Mouse (Mus musculus): ENCODE measurements around the gene Gapvd1. TPM values are rescaled to one million over a fixed set of nuclear protein-coding genes. Genes with fewer than 3 reads are reported as not detected.
"Not testable (repeated sequence)": the region's sequence is repeated elsewhere in the genome, so short reads cannot be mapped to it uniquely, and the experiment has no call there.

Gapvd1 gene
- polyA plus RNA-seq, 1 experiment from 2014 or later: 83.2 TPM

- Histone ChIP-seq H3K27ac (no peak overlapping the region), H3K4me1 (peaks cover 19% of the 10 kb centered on the region), H3K4me3 (replicated peaks) (0 out of 2 replicates have a peak overlapping the region, but pooled peaks have one; percentile 81), H3K9me3 (no peaks in the 10 kb centered on the region), H3K9ac (no peak overlapping the region), H3K27me3 (replicated peaks) (no peaks in the 10 kb centered on the region), H3K36me3 (peaks cover 16% of the 10 kb centered on the region), H3K4me2 (peak overlapping the region; percentile 56; the same call in 1 of the 2 replicates)
- 84% methylated on average over 2 of the region's 2 CpGs for WGBS
- no peak for ATAC-seq (ENCODE audit: insufficient read depth, low FRiP score, low read depth)
These were observed 15.0 kb upstream of the Gapvd1 start for GRCm38 (mm10) chr2:34770049-34770448.

DNA sequence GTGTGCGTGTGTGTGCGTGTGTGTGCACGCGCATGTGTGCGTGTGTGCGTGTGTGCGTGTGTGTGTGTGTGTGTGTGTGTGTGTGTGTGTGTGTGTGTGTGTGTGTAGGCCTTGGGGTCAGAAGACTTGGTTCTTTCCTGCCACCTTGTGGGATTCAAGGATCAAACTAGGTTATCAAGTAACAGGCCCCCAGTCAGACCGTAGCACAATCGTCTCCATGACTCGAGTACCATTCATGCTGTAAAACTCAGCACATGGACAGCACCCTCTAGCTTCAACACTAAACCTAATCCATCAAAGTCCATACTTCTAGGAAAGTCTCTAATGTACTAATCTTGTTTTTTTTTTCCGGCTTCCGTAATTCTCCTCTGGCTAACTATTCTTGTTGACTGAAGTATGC is 9.8 kb upstream of the Gapvd1 start:
- Histone ChIP-seq H3K4me2 (no peak overlapping the region), H3K4me3 (replicated peaks) (no peak overlapping the region), H3K27ac (no peak overlapping the region), H3K27me3 (replicated peaks) (no peaks in the 10 kb centered on the region), H3K4me1 (no peaks in the 10 kb centered on the region), H3K9ac (no peak overlapping the region), H3K36me3 (no peaks in the 10 kb centered on the region), H3K9me3 (no peaks in the 10 kb centered on the region)
- ATAC-seq (ENCODE audit: insufficient read depth, low FRiP score, low read depth): no peak
- 81% methylated on average over 12 of the region's 12 CpGs for WGBS

- Histone ChIP-seq H3K4me1 (no peaks in the 10 kb centered on the region), H3K9me3 (no peaks in the 10 kb centered on the region), H3K27me3 (replicated peaks) (no peaks in the 10 kb centered on the region), H3K4me2 (no peak overlapping the region), H3K4me3 (replicated peaks) (no peak overlapping the region), H3K27ac (no peak overlapping the region), H3K9ac (no peak overlapping the region), H3K36me3 (no peaks in the 10 kb centered on the region)
- ATAC-seq (ENCODE audit: insufficient read depth, low FRiP score, low read depth): no peak
- 54% methylated on average over 2 of the region's 2 CpGs for WGBS
These were observed 7.8 kb upstream of the Gapvd1 start for GRCm38 (mm10) chr2:34762872-34763271.

GRCm38 (mm10) chr2:34762174-34762573 is 7.1 kb upstream of the Gapvd1 start:
- Histone ChIP-seq H3K9me3 (no peaks in the 10 kb centered on the region), H3K4me2 (no peak overlapping the region), H3K27me3 (replicated peaks) (no peaks in the 10 kb centered on the region), H3K27ac (no peak overlapping the region), H3K4me3 (replicated peaks) (no peak overlapping the region), H3K4me1 (no peaks in the 10 kb centered on the region), H3K9ac (no peak overlapping the region), H3K36me3 (no peaks in the 10 kb centered on the region)
- peak; percentile 50; the same call in 1 of the 2 replicates for ATAC-seq (ENCODE audit: insufficient read depth, low FRiP score, low read depth)
- WGBS: 61% methylated on average over 2 of the region's 2 CpGs

- not testable (repeated sequence) for ATAC-seq (ENCODE audit: insufficient read depth, low FRiP score, low read depth); H3K27me3 ChIP-seq (replicated peaks); H3K4me2 ChIP-seq; H3K4me1 ChIP-seq; H3K4me3 ChIP-seq (replicated peaks); H3K27ac ChIP-seq; H3K36me3 ChIP-seq; H3K9ac ChIP-seq; H3K9me3 ChIP-seq
- 87% methylated on average over 5 of the region's 5 CpGs for WGBS
These were observed 6.2 kb upstream of the Gapvd1 start for GRCm38 (mm10) chr2:34761272-34761671.

- no peak overlapping the region for H3K9ac ChIP-seq
- H3K4me1 ChIP-seq: peaks cover 4% of the 10 kb centered on the region; the same call in 1 of the 2 replicates
- no peak overlapping the region for H3K4me2 ChIP-seq
- no peak overlapping the region for H3K27ac ChIP-seq
- H3K27me3 ChIP-seq (replicated peaks): no peaks in the 10 kb centered on the region
- H3K36me3 ChIP-seq: no peaks in the 10 kb centered on the region
- 67% methylated on average over 1 of the region's 1 CpGs for WGBS
- H3K4me3 ChIP-seq (replicated peaks): no peak overlapping the region
- ATAC-seq (ENCODE audit: insufficient read depth, low FRiP score, low read depth): no peak
- H3K9me3 ChIP-seq: no peaks in the 10 kb centered on the region
These were observed 2.3 kb upstream of the Gapvd1 start for GRCm38 (mm10) chr2:34757341-34757740.

DNA sequence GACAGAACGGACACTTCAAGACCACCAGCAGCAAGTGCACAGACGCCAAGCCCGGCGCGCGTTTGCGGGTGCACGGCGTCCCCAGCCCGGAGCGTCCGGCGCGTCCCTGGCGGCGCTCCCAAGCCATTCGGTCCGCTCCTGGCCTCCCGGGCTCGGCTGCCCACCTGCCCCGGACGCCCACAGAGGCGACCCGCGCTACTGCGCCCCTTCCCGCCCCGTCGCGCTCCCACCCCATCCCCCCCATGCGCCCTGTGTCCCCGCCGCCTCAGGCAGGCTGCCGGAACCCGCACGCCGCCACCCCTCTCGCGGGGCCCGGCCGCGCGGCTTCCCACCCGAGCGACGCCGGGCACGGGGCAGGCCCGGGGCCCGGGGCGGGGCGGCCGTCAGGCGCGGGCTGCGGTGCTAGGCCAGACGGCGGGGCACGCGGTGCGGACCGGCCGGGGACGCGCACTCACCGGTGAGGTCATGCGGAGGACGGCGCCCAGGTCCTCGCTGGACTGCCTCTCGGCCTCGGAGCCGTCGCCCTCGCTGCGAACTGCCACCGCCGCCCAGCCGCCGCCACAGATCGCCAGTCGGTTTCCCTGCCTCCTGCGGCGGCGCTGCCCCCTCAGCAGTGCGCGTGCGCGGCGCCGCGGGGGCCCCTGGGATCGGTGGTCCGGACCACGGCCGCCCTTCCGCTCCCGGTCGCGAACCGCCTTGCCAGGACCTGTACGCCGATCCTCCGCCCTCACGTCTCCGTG is 1.1 kb downstream of the Gapvd1 start:
- no peaks in the 10 kb centered on the region for H3K9me3 ChIP-seq
- H3K27ac ChIP-seq: peak overlapping the region; percentile 91
- WGBS: under 1% methylated on average over 91 of the region's 106 CpGs
- no peaks in the 10 kb centered on the region for H3K36me3 ChIP-seq
- peaks cover 4% of the 10 kb centered on the region; the same call in 1 of the 2 replicates for H3K4me1 ChIP-seq
- H3K27me3 ChIP-seq (replicated peaks): no peaks in the 10 kb centered on the region
- peak overlapping the region; percentile 60 for H3K4me2 ChIP-seq
- peak overlapping the region; percentile 93 for H3K4me3 ChIP-seq (replicated peaks)
- H3K9ac ChIP-seq: peak overlapping the region; percentile 85
- peak; percentile 93 for ATAC-seq (ENCODE audit: insufficient read depth, low FRiP score, low read depth)

GRCm38 (mm10) chr2:34750245-34750644 is 4.8 kb downstream of the Gapvd1 start:
- Histone ChIP-seq H3K9me3 (no peaks in the 10 kb centered on the region), H3K9ac (no peak overlapping the region), H3K4me1 (peaks cover 4% of the 10 kb centered on the region; the same call in 1 of the 2 replicates), H3K27ac (no peak overlapping the region), H3K27me3 (replicated peaks) (no peaks in the 10 kb centered on the region), H3K4me3 (replicated peaks) (no peak overlapping the region), H3K36me3 (no peaks in the 10 kb centered on the region), H3K4me2 (no peak overlapping the region)
- no peak for ATAC-seq (ENCODE audit: insufficient read depth, low FRiP score, low read depth)
- WGBS: 70% methylated on average over 2 of the region's 2 CpGs

- H3K36me3 ChIP-seq: no peaks in the 10 kb centered on the region
- 78% methylated on average over 4 of the region's 4 CpGs for WGBS
These were observed 6.6 kb downstream of the Gapvd1 start for GRCm38 (mm10) chr2:34748479-34748878.

DNA sequence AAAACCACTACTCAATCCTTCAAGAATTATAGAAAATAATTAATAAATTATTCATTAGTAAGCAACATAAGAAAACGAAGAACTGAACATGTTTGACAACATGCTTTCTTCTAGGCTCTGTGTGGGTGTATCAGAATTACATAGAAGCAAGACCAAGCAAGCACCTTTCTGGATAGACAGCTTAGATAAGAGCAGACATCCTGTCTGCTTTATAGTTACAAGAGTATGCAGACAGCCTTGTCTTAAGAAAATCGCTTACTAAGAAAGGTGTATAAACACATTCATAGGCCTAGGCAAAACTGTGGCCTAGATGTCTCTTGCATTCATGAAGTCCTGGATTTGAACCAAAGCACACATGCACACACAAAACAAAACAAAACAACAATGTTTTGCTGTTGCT is 9.4 kb downstream of the Gapvd1 start:
- no peak overlapping the region for H3K4me3 ChIP-seq (replicated peaks)
- no peak overlapping the region for H3K27ac ChIP-seq
- 0 out of 2 replicates have a peak, but pooled peaks cover 4% of the 10 kb centered on the region for H3K4me1 ChIP-seq
- H3K4me2 ChIP-seq: no peak overlapping the region
- no peak overlapping the region for H3K9ac ChIP-seq
- H3K36me3 ChIP-seq: no peaks in the 10 kb centered on the region; the same call in 1 of the 2 replicates
- 86% methylated on average over 2 of the region's 2 CpGs for WGBS
- no peaks in the 10 kb centered on the region for H3K27me3 ChIP-seq (replicated peaks)
- H3K9me3 ChIP-seq: no peaks in the 10 kb centered on the region
- ATAC-seq (ENCODE audit: insufficient read depth, low FRiP score, low read depth): no peak

More at GRCm38 (mm10) chr2:34748479-34748878, 6.6 kb downstream of the Gapvd1 start:
- no peak for ATAC-seq (ENCODE audit: insufficient read depth, low FRiP score, low read depth)
- H3K4me2 ChIP-seq: no peak overlapping the region
- no peak overlapping the region for H3K27ac ChIP-seq
- no peak overlapping the region for H3K9ac ChIP-seq
- peaks cover 4% of the 10 kb centered on the region; the same call in 1 of the 2 replicates for H3K4me1 ChIP-seq
- H3K27me3 ChIP-seq (replicated peaks): no peaks in the 10 kb centered on the region
- no peak overlapping the region for H3K4me3 ChIP-seq (replicated peaks)
- no peaks in the 10 kb centered on the region for H3K9me3 ChIP-seq

- Histone ChIP-seq H3K4me1 (0 out of 2 replicates have a peak, but pooled peaks cover 4% of the 10 kb centered on the region), H3K36me3 (no peaks in the 10 kb centered on the region; the same call in 1 of the 2 replicates), H3K4me3 (replicated peaks) (no peak overlapping the region), H3K9me3 (no peaks in the 10 kb centered on the region), H3K27me3 (replicated peaks) (no peaks in the 10 kb centered on the region), H3K4me2 (no peak overlapping the region), H3K9ac (no peak overlapping the region), H3K27ac (no peak overlapping the region)
- WGBS: 92% methylated on average over 8 of the region's 8 CpGs
- ATAC-seq (ENCODE audit: insufficient read depth, low FRiP score, low read depth): no peak
These were observed 10.6 kb downstream of the Gapvd1 start for GRCm38 (mm10) chr2:34744476-34744875.

DNA sequence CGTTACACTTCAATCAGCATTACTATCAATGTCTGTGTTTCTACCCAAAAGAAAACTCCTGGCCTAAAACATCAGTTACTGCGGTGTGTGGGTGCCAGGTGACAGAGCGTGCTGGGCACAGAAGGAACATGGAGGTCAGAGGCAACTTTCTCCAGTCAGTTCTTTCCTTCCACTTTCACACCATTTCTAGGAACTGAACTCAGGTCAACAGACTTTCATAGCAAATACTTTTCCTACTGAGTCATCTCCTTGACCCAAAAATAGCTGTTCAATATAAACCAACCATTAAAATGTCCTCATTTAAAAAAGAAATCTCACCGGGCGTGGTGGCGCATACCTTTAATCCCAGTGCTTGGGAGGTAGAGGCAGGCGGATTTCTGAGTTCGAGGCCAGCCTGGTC is 12.4 kb downstream of the Gapvd1 start:
- Histone ChIP-seq H3K36me3 (no peaks in the 10 kb centered on the region; the same call in 1 of the 2 replicates), H3K4me2 (no peak overlapping the region), H3K27me3 (replicated peaks) (no peaks in the 10 kb centered on the region), H3K4me1 (0 out of 2 replicates have a peak, but pooled peaks cover 4% of the 10 kb centered on the region), H3K27ac (no peak overlapping the region), H3K9me3 (no peaks in the 10 kb centered on the region), H3K9ac (no peak overlapping the region), H3K4me3 (replicated peaks) (no peak overlapping the region)
- WGBS: 86% methylated on average over 8 of the region's 8 CpGs
- ATAC-seq (ENCODE audit: insufficient read depth, low FRiP score, low read depth): no peak
